Mouse (Mus musculus): Measurements from ENCODE around the gene Igf2r. TPM values are rescaled to one million over a fixed set of nuclear protein-coding genes. Genes with fewer than 3 reads are reported as not detected.

The Igf2r gene
- polyA plus RNA-seq, 1 experiment = 35.4 TPM

DNA sequence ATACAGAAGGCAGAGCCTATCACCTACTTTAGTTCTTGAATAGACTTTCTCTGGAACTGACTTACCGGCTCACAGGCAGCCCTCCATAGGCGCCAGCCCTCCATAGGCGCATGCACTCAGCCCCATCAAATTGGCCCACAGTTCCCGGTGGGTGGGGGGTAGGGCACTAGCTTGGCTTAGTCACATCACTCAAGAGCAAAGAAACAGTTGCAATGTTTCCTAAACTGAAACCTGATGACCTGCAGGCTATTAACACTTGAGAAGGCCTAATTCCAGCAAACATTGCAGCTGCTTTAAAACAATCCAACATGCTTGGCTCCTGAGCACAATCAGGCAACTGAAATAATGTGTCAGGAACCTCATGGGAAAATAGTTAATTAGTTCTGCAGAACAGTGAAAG is 18.2 kb downstream of the Igf2r start:
- no peak for DNase-seq (ENCODE audit: low spot score)

GRCm38 (mm10) chr17:12750591-12751170 is 18.8 kb downstream of the Igf2r start:
- no peak for DNase-seq (ENCODE audit: low spot score)

GRCm38 (mm10) chr17:12749421-12750367 is 19.8 kb downstream of the Igf2r start:
- no peak for DNase-seq (ENCODE audit: low spot score)

GRCm38 (mm10) chr17:12745761-12746160 is 23.7 kb downstream of the Igf2r start:
- no peak for DNase-seq (ENCODE audit: low spot score)

- no peak for DNase-seq (ENCODE audit: low spot score)
These were observed 25.4 kb downstream of the Igf2r start for GRCm38 (mm10) chr17:12744071-12744470.

DNA sequence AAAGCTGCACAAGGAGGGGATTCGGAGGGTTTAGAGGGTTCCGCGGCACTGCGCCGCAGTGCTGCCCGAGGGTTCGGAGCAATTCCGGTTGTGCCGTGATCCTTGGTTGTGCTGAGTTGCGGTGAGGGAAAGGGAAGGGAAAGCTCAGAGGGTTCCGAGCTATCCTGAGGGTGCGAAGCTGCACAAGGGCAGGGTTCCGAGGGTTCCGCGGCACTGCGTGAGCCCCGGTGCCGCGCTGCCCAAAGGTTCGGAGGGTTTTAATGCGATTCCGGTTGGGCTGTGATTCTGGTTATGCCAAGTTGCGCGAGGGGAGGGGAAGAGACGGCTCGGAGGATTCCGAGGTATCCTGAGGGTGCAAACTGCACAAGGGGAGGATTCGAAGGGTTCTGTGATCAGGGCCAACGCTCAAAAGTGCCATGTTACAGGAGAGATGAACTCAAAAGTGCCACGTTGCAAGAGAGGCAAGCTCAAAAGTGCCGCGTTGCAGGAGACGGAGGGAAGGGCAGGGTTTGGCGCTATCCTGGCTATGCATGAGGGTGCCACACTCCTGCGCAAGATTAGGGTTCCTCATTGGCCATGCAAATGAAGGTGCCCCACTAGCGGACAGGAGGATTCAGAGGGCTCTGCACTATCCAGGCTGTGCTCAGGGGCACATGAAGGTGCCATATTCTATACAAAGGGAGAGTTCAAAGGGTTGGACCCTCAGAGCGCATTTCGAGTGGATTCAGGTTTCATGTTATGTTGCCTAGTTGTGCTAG is 27.1 kb downstream of the Igf2r start:
- no peak for DNase-seq (ENCODE audit: low spot score)

DNA sequence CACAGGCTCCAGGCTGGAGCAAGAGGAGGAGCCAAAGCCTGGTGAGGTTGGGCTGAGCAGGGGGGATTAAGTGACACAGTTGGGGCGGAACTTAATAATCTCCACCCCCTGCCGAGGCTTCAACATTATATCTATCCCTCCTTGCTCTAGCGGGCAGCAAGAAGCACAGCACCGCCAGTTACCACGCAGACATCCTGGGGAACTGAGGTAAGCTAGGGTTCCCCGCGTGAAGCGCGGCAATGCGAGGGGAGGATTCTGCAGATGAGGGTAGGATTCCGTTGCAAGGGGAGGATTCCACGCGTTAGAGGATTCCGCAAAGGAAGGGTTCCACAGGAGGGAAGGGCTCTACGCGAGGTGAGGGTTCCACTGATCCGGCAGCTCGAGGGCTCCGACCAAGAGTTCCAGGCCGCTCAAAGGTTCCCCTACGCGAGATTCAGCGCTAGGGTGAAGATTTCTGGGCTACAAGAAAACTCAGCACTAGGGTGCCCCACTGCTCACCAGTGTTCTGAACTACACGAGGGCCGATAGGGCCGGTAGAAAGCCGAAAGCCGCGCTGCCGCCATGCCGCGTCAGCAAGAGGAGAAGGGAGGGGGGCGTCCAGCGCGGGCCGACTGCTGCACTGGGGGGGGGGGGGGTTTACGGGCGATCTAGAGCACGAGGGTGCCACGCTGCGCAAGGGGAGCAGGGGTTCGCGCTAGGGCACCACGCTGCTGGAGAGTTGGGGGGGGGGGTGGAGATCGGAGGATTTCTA is 28.1 kb downstream of the Igf2r start:
- DNase-seq (ENCODE audit: low spot score) = peak; percentile 57

DNA sequence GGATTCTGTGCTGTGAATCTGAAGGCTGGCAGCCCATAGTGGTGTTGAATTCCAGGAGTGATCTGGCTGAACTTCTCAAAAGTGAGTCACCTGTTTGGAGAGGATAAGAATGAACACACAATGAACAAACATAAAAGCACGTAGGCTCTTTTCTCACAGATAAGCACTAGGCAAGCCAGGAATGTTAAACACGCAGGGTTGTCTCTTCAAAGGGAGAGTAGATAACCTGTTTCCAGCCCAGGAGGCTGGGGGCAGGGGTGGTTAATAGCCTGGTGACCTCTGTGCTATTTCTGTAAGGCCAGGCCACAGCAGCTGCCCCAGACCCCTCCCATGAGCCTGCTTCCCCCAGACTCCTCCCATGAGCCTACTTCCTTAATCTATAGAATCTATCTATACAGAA is 29.1 kb downstream of the Igf2r start:
- no peak for DNase-seq (ENCODE audit: low spot score)

GRCm38 (mm10) chr17:12739516-12739915 is 29.9 kb downstream of the Igf2r start:
- DNase-seq (ENCODE audit: low spot score) = no peak

DNA sequence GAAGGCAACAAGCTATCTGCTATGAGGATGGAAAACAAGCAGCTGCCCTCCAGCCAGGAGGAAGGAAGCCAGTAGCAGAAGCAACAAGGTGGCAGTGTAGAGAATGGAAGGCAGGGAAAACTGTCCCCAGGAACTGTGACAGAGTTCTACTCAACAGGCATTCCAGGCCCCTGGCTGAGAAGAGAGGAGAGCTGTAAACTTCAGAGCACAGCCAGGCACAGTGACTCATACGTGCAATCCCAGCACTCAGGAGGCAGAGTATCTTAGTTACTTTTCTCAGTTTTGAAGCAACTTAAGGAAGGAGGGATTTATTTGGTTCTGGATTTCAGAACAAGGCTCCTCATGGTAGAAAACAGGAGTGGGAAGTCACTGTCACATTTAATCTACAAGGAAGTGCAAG is 31.5 kb downstream of the Igf2r start:
- no peak for DNase-seq (ENCODE audit: low spot score)

DNA sequence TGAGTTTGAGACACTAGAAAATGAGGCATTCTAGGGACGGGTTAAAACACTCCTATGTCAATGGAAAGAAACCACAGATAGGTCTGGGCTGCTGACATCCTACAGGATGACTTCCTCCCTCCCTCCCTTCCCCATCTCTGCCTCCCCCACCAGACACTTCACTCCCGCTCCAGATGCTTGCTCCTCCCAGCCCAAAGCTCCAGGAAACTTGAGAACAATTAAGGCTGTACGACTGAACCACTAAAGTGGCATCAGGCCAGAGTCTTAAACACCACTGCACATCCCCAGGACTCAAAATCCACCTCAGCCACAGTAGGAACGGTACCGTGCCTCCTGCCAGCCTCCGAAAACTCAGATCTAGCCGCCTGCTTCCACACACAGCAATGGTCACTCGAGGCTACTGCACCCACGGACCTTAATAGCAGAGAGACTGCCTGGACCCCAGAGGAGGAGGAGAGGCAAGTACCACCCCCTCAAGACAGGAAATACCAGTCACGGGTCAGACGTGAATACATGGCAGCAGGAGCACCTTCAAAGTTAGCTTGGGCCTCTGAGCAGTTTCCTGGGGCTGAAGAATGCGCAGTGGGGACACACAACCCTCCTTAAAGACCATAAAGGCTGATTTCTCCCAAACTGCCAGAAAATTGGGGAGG is 35.1 kb downstream of the Igf2r start:
- DNase-seq (ENCODE audit: low spot score) = no peak

GRCm38 (mm10) chr17:12733128-12733527 is 36.3 kb downstream of the Igf2r start:
- no peak for DNase-seq (ENCODE audit: low spot score)

- no peak for DNase-seq (ENCODE audit: low spot score)
These were observed 40.9 kb downstream of the Igf2r start for GRCm38 (mm10) chr17:12728536-12728935.

DNA sequence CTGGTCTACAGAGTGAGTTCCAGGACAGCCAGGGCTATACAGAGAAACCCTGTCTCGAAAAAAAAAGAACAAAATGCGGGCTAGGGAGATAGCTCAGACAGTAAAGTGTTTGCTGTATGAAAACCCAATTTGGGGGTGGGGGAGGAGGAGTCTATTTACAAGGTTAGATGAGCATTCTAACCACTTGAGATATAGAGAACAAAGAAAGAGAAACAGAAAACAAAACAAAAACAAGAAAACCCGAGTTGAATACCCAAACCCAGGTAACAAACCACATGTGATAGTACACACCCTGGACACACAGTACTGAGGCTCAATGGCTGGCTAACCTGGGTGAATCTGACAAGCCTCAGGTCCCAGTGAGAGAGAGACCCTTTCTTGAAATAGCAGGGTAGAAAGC is 41.7 kb downstream of the Igf2r start:
- DNase-seq (ENCODE audit: low spot score) = no peak

DNA sequence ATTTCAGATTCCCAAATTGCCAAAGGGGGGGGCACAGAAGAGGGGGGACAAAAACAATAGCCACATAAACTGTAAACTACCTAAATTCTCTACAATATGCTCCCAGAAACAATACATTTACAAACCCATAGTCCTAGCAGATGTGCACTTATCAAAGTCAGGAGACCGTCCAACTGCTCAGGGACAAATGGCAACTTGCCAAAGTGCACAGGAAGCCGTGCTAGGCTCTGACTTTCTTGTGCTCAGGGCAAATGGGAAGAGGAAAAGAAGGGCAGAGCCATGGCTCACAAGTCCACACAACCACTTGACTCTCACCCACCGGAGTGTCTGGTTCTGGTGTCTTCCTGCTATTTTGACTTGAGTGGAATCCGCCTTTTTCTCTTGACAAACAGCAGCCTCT is 43.6 kb downstream of the Igf2r start:
- no peak for DNase-seq (ENCODE audit: low spot score)

DNA sequence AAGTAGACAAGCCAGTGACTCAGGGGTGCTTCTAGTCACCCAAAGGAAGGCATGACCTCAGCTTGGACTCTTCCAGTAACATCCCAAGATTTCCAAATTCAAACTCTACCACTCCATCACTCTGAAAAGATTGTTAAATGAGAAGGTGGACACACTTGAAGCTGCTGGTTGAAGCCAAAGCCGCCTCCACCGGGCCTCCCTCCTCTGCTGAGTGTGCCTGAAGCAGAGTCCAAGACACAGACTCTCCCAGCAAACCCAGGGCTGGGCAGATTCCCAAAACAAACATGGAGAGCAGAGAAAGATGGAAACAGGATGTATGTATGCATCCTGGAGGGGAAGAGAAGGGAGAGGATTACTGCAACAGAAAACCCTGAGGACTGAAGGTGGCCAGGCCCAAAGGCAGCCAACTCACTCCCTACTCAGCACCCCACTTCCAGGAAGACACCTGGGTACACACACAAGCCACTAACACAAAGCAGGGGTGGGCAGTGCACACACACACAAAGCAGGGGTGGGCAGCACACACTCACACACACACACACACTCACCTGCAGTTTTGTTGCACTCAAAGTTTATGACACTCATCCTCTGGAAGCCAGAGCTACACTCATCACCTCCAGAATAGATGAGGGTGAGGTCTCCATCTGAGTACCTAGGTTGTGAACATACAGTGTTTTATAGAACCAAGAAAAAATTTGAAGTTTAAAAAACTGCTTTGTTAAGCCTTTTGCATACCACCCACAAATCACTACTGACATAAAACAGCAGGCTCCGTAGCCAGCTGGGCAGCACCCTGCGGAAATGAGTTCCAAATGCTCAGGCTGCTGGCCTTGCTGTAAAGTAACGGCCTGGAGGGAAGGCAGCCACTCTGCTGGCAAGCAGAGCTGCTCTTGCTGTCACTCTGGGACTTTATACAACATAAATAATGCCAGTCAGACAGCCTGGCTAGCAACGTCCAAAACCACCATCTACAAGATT is 44.4 kb downstream of the Igf2r start:
- no peak for DNase-seq (ENCODE audit: low spot score)

- DNase-seq (ENCODE audit: low spot score) = no peak
These were observed 45.3 kb downstream of the Igf2r start for GRCm38 (mm10) chr17:12723986-12724766.

DNA sequence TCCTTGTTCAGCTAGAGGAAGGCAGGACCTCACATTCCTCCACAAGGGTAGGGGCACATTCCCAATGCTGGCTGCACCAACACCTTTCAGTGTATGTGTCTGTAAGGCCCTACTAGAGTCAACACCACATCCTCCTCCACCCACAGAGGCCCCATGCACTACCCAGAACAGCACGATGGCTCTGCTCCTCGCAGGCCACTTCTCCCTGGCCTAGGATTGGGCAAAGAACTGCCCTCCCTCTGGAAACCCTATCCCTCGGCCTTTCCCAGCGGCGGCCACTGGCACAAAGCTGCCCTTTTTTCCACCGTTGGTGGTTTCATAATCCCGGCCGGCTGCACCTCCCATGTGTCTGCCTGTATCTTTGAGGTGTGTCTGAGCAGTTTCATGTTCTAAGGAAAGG is 46.8 kb downstream of the Igf2r start:
- no peak for DNase-seq (ENCODE audit: low spot score)

Data from urinary bladder, adult 2 months (tissue).